Mouse (Mus musculus) lung, postnatal 36 days (tissue): Measurements from ENCODE around the gene Gins2.
A peak's percentile ranks its signal among the peaks of the same experiment; 100 is the strongest.

Source experiments
- DNase-seq: peaks from one replicate; pipeline ENCODE4 v3.0.0; 2022; ENCODE audit warnings: mixed read lengths

The Gins2 gene

DNA sequence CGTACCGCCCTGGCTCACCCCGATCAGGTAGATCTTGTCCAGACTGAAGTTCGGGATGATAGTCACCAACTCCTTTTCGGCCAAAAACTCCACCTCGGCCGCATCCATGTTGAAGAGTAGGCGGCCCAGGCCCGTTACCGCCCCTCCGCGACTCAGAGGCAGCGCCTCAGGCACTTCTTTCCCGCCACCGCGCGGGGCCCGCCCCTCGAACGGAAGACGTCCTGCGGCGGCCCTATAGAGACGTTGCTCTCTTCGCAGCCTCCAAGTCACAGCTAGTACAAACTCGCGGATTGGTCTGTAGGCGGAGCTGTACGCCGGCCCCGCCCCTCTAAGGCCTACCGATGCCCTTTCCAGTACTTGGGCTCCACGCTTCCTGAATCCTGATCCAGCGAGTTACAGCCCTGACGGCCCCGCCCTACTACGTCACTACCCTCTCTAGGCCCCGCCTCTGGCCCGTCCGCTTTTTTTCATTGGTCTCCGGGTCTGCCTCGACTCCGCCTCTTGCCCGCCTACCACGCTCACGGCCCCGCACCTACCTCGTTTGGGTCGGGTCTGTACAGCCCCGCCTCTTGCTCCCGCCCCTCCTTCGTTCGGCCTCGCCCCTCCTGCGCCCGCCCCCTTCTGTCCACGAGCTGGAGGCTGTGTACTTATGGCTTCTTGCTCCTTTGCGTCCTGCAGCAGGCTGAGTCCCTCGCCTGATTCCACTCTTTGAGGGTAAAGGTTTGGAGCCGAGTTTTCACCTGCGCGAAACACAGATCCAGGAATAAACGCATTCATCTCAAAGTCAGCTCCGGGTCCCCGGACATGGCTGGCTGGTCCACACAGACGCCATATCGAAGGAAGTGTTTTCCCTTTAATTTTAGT lies at the start of gene Gins2:
Gins2 (minus strand) TSS at position 397 of the 864 bp plus-strand sequence.
- DNase-seq: peak; percentile 100

DNA sequence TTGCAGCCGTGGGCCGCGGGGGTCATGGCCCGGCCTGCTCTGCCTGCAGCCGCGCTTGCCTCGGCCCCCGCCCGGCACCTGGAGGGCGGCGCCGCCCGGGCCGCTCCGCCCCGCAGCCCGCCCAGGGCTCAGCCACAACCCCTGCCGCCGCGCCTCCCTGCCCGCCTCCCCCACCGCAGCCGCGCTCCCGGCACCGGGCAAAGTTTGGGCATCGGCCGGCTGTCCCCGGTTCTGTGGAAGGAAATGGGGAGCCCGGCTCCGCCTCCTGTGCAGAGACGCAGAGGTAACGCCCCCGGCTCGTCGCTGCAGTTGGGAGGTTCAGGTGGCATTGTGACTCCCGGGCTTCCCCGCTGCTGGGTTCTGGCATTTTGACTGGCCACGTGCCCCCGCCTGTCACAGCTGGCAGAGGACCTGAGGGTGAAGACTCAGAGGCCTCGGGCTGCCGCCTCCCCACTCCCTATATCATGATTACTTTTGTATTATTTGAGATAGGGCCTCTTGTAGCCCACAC lies 45.3 kb upstream of the Gins2 start:
- peak; percentile 68 for DNase-seq

DNA sequence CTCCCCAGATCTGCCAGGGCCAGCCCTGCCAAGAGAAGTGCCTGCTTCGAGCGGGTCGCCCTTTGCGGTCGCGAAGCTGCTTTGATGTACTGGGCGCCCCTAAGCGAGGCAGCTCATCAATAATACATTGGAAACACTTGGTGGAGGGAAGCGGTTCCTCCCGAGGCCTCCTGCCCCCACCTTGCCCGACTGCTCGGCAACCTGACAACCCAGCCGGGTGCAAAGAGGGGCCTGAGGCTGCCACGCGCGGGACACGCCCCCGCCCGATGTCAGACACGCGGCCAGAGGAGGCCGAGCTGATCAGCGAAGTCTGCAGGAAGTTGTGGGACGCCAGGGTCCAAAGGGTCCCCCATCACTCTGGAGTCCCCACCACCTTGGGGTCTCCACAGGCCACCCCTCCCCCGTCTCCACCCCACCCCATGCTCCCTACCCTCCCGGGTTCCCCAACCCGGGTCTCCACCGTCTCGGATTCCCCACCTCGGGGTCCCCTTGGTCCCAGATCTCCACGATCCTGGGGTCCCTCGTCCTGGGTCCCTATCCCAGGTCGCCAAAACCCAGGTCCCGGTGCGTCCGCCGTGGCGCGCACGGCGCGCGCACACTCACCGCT lies 44.7 kb upstream of the Gins2 start:
- DNase-seq: no peak

DNA sequence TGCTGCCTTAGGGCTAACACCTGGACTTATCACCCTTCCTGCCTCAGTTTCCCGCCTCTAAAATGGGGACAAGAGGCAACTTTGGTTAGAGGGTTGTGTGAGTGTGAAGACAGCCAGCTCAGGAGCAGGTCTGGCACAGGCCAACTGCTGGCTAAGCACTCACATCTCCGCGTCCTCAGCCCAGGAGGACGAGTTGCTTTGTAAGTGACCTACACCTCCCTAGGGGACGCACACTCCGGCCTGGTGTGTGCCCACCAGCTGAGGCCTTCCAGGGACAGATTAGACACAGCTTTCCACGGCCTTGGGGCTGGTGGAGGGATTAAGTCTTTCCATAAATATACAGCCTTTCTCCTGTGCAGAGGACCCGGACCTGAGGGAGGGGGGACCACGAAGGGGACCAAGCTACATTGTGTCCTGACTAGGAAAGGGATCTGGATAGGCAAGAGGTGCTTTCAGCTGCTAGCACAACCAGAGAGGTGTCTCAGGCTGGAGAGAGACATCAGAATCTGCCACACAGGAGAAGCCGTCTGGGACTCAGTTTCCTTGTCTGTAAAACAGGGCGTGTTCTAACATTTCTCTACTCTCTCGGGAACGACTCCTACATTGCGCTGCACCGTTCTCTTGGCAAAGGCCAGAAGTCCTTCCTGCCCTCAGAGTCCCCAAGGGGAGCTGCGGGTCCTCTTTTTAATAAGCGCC lies 44.0 kb upstream of the Gins2 start:
- DNase-seq: no peak

DNA sequence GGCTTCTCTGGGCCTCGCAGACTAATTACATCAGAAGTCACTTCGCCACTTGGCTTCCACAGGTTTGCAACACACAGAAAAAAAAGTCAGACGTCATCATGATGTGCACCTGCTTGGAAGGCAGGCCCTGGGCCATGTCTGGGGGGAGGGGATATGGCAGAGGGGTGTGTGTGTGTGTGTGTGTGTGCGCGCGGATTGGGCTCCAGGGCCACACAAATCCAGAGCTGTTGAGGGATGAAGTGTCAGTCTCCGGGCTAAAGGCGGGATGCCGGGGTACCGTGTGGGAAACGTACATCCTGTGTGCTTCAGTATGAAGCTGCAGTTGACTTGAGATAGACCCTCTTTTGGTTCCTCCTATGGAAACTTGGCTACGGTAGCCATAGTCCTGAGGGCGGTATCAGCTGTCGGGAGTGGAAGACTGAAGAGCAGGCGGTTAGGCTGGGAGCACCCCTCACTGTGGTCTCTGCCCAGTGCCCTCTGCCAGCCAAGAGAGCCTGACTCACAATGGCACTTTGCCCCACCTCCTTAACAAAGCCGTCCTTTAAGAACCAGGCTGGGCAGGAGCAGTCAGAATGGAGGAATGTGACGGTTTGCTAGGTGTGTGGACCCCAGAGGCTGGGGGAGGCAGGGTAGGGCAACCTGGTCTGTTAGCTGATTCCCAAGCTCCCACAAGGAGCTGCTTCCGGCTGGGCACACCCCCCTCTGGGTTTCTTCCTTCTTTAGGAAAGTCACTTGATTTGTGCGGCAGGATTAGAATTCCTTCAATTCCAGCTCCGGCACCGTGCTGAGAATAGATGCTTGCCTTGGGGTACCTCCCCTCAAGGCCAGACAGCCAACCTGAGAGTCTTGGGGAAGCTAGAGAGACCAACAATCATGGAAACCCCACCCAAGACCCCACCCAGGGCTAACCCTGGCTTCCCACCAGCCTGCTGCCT lies 42.6 kb upstream of the Gins2 start:
- no peak for DNase-seq

DNA sequence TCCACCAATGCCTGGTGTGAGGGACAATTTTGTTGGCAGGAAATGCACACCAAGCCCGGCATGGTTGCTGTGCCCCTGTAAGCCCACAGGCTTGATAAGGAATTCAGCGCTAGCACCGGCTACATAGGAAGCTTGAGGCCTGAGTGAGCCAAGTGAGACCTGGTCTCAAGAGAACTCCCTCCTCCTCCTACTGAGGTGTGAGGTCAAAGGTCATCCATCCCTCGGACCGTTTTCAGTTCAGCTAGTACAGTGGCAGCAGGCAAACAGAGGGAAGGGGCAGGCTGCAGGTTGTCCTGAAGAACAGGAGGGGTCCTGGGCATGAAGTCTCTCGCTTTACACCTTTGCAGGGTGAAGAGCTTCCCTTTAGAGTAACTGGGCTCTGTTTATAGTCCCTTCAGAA lies 41.7 kb upstream of the Gins2 start:
- DNase-seq: no peak

DNA sequence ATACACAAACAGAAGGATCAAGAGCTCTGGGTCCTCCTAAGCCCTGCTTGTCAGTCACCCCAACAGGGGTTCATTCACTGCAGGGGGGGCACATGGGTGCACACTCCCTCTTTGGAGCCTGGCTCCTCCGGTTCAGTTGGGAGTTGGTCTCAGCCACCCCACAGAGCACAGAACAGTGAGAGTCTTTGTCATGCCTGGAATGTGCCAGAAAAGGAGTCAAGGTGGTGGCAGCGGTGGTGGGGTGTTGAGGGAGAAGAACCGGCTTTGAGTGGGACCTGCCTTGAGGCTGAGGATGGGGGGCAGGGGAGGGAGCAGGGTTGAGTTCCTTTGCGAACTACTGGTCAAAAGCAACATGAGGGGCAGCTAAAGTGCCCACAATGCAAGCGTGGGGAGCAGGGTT lies 40.9 kb upstream of the Gins2 start:
- no peak for DNase-seq

DNA sequence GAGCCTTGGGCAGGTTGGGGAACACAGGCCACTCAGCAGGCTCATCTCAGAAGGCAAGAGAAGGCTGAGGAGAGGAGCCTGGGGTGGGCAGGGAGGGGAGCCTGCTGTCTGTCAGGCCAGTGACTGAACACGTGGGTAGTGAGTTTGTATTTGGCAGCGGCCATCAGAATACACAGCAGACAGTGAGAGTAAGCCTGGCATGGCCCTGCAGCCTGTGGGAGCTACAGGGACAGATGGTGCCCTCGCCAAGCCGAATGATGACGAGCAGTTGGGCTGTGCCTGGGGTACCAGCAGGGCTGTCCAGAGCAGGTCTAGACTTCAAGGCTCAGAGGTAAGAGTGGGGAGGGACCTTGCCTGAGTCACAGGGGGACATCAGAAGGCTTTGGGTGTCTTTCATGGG lies 38.2 kb upstream of the Gins2 start:
- no peak for DNase-seq

DNA sequence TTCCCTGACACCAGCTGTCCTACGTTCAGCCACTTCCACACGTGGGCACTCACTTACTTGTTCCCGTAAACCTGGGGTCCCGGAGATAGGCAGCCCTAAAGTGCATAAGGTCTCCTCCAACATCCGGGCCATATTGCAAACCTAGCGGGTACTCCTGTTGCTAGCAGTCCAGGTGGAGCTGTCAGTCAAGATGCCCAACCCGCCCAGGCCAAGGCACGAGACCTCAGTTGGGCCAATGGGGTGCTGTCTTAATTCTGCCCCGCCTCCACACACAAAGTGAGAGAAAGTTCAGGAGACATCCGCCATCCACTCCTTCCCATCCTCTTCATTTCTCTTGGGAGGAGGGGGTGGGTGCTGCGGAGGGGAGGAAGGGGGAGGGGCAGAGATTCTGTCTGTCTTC lies 37.4 kb upstream of the Gins2 start:
- DNase-seq: no peak

DNA sequence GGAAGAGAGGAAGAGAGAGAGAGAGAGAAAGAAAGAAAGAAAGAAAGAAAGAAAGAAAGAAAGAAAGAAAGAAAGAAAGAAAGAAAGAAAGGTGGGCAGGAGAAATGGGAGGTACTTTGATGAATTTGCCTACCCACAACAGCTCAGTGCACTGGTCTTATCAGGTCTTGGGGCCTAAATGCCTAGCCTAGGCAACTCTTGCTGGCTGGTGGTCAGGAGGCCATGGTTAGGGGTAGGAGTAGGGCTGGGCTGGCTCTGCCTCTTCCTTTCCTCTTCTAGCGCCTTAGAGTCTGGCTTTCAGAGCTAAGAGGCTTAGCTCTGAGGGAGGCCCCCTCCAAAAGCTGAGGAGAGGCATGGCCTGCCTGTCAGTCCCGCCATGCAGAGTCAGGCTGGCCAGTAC lies 34.5 kb upstream of the Gins2 start:
- DNase-seq: no peak

DNA sequence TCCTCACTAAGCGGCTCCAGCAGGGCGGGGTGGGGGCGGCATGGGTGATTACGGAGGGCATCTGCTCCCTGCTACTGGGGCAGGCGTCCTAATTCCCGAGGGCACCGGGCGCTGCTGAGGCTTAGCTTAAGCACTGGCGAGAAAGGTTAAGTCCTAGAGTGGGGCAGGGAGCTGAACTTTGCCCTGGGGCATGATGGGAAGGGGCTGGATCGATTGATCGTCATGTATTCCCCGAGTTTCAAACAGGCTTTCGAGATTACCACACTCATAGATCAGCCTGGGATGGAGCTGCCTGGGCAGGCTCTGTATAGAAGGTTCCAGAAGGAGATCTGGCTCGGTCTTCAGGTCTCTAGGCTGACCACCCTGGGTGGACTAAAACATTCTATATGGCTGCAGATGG lies 33.1 kb upstream of the Gins2 start:
- DNase-seq: no peak

DNA sequence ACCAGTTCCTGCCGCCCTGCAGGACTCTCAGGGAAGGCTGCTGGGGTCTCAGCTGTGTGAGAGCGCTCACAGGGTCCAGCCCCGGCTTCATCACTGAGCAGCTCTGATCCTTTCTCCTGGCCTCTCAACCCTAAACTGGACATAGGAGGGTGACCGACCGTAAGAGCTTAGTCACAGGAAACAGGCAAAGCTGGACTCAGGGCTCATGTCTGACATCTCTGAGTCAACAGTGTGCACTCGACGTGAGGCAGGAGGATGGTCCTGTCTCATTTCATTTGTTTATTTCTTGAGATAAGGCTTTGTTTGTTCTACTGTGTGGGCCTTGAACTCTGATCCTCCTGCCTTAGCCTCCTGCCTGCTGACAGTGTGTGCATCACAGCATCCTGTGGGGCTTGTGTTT lies 31.3 kb upstream of the Gins2 start:
- DNase-seq: no peak

DNA sequence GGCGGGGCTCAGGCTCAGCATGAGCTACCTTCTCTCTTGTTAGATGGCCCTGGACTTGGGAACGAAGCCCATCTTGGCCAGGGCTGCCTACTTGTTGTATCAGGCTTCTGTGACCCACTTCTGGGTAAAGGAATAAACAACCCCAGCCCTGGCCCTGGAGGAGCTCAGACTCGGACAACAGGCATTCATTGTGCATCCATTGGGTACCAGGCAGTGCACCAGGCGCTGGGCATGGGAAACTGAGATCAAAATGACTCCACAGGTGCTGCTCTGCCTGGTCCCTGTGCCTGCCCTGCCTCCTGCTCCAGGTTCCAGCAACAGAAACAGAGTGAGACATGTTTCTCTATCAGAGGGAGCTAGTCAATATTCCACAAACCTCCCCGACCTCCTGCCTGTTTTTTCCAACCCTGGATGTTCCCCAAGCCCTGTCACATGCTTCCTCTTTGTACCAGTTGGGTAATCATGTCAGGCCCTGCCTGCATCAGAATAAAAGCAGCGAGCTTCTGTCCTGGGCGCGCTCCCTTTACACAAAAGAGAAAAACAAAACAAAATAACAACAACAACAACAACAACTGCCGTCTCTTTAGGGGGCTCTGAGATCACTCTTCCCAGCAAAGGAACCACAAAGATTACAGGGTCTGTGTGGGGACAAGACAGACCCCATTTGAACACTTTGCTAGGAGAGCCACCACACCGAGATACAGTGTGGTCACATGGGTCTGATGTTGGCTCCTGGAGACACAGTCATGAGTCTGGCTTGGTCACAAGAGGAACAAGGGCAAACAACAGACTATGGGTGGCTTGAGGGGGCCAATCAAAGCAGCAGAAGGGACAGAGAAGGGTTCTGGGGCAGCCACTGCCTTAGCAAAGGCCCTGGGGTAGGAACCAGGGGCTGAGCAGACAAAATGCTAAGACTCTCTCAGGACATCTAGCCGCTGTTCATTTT lies 30.4 kb upstream of the Gins2 start:
- peak; percentile 62 for DNase-seq

DNA sequence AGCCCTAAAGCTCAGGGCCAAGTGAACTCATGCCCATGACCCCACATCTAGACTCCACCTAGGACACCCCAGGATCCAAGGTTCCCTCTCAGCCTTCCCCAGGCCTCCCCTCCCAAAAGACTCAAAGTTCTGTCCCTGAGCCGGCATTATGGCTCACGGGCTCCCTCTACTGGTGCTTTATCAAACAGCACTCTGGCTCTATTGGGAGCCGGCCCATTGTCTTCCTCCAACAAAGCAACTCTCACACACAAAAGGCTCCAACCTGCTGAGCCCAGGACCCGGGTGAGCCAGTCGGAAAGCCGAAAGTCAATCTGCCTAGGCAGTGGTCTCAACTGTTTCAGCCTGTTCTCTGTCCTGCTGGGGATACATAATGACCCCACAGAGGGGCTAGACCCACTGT lies 29.0 kb upstream of the Gins2 start:
- DNase-seq: peak; percentile 81

DNA sequence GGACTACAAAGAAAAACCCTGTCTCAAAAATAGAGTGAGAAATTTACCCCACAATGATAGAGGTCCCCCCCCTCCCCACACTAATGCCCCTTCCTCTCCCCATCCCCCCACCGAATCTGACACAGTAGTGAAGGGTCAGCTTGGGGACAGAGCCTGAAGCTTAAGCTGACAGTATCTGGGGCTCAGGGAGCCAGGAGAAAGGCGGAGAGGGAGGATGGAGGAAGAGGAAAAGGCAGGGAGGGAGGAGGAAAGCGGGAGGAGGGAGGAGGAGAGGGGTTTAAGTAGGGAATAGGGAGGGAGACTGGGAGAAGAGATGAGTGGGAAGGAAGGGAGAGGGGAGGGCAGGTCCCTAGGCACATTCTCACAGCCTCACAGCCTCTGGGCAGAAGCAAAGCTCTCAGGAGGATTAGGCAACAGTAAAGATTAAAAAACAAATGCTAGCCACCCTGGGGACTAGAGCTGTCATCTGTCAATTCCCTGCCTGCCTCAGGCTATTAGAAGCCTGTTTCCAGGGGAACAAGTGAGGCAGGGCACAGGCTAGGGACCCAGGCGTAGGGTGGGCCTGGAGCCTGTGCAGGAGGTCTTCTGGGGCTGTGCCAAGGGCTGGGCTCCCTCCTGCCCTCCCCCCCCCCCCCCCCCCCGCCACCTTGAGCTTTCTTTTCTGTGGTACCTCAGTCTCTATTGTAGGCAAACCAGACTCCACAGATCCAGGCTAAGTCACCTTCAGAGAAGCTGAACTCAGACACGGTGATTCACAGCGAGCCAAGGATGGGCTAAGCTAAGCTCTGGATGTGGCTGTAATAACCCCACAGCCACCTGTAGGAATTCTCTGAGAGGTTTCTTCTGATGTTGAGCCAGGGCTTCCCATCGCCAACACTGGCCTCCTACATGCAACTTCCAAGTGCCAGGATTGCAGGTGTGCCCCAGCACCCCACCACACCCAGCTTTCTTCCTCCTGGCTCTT lies 27.8 kb upstream of the Gins2 start:
- no peak for DNase-seq

DNA sequence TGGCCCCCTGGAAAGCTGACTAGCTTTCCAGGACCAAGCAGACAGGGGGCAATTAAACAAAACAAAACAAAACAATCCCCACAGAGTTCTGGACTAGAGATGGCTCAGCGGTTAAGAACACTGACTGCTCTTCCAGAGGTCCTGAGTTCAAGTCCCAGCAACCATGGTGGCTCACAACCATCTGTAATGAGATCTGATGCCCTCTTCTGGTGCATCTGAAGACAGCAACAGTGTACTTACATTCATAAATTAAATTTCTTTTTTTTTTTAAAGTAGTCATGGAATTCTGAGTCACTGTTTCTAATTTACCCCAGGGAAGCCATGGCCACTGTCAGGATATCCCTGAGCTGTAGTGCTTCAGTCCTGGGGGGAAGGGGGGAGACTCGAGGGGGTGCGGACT lies 25.4 kb upstream of the Gins2 start:
- DNase-seq: no peak

DNA sequence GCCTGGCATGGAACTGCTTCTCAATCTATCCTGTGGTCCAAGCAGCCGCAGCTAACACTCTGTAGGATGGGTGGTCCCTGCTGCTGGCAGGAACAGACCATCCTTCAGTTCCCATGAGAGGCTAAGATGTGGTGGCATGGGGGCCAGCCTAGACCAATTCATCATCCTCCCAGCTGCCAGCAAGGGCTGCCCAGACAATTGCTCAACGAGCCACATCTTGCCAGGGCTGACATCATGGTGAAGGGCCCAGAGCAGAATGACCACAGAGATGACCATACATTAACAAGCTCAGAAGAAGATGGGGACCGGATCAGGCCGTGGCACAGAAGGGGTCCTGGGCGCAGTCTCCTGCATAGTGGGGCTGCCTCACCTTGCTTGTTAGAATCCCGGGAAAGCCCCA lies 21.7 kb upstream of the Gins2 start:
- DNase-seq: no peak

DNA sequence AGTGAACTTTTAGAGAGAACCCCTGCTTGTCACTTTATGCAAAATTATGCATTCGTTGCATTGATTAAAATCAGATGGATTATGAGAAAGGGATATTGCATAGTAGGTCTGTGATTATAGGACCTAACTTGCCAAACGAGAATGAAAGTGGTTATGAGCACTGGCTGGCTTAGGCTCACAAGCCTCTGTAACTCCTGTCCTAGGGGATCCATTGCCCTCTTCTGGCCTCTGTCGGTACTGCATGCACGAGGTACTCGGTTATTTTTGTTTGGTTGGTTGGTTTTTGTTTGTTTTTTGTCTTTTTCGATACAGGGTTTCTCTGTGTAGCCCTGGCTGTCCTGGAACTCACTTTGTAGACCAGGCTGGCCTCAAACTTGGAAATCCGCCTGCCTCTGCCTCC lies 18.8 kb upstream of the Gins2 start:
- DNase-seq: peak; percentile 89

DNA sequence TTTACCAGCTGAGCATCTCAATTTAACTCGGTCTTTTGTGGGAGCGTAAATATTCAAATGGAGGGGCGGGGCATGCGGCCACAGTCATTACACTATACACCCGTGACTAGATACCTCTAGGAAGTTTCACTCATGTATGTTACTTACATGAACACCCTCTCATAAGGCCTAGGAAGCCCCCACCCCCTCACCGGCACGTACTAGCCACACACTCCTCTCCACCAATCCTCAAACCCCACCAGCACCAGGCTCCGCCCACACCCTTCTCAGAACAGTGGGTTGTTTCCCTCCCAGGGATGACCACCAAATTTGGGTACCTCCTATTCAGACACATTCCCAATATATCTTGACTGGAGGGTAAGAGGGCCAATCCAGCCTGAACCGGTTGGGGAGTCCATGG lies 18.4 kb upstream of the Gins2 start:
- no peak for DNase-seq

DNA sequence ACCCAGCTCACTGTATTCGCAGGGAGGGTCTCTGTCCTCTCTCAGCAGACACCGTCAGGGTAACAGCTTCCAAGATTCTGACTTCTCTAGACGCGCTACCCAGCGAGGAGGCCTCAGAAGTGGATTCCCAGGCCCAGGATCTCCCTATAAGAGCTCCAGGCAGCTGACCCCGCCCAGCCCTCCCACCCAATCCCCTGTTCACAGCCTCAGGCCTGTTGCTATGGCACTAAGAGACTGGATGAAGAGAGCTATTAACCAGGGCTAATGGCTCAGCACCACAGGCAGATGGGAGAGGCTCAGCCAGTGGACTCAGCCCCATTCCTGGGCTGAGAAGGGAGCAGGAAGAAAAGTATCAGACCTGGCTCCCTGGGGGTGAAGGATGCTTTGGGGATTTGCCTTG lies 13.6 kb upstream of the Gins2 start:
- no peak for DNase-seq
